Mouse (Mus musculus) midbrain, embryonic 16.5 days (tissue): ENCODE data around the gene Zbtb40. TPM values are rescaled to one million over a fixed set of nuclear protein-coding genes. Genes with fewer than 3 reads are reported as not detected.

Experiments used
- ATAC-seq: fragments of 200-750 bp; cut with Nextera tagmentation; 2 replicates; pipeline ENCODE4 v1.8.0; 2017; ENCODE audit warnings: moderate TSS enrichment
- H3K27ac ChIP-seq: fragments of 300-500 bp; sonication (generic); 2 replicates; pipeline ENCODE4 v1.5.1; 2014; ENCODE audit warnings: mild to moderate bottlenecking, low read length, mixed read lengths
- H3K27me3 ChIP-seq: fragments of 300-500 bp; sonication (generic); 2 replicates; pipeline ENCODE4 v1.6.1; 2014; ENCODE audit warnings: low read depth, low read length, mixed read lengths; ENCODE audit not compliant: control insufficient read depth, insufficient read depth
- H3K36me3 ChIP-seq: fragments of 300-500 bp; sonication (generic); 2 replicates; pipeline ENCODE4 v1.6.1; 2014; ENCODE audit warnings: mild to moderate bottlenecking, low read length, moderate library complexity, mixed read lengths; ENCODE audit not compliant: control insufficient read depth, insufficient read depth
- H3K4me1 ChIP-seq: fragments of 300-500 bp; sonication (generic); 2 replicates; pipeline ENCODE4 v1.6.1; 2014; ENCODE audit warnings: mild to moderate bottlenecking, low read length, mixed read lengths; ENCODE audit not compliant: control insufficient read depth, insufficient read depth
- H3K4me2 ChIP-seq: fragments of 300-500 bp; sonication (generic); 2 replicates; pipeline ENCODE4 v1.6.1; 2014; ENCODE audit warnings: mild to moderate bottlenecking, low read length, mixed read lengths
- H3K4me3 ChIP-seq: fragments of 300-500 bp; sonication (generic); 2 replicates; pipeline ENCODE4 v1.5.1; 2014; ENCODE audit warnings: low read depth, mild to moderate bottlenecking, low read length, moderate library complexity, mixed read lengths
- H3K9ac ChIP-seq: fragments of 300-500 bp; sonication (generic); 2 replicates; pipeline ENCODE4 v1.6.1; 2014; ENCODE audit warnings: low read depth, low read length, mixed read lengths
- H3K9me3 ChIP-seq: fragments of 300-500 bp; sonication (generic); replicated peaks from 2 replicates; pipeline ENCODE4 v1.6.1; 2014; ENCODE audit warnings: mild to moderate bottlenecking, low read length, mixed read lengths; ENCODE audit not compliant: control insufficient read depth, poor library complexity, severe bottlenecking
- WGBS: fragments of 180-500 bp; shearing (Covaris S2); extraction: QIAGEN DNeasy Blood & Tissue Kit; methylation state at CpG from one replicate; pipeline ENCODE4 v1.1.7; 2014; 5-methylcytosine and 5-hydroxymethylcytosine counted together
- polyA plus RNA-seq: library from polyadenylated mRNA; unstranded; fragments of >200 nt; fragmentation: Nextera tagmentation; extraction: Ambion mirVana; gene quantifications from 2 replicates; pipeline ENCODE4 v1.2.1, GENCODE M21; 2015

The Zbtb40 gene
- polyA plus RNA-seq, 1 experiment from 2014 or later: 3.6 TPM

- H3K4me1 ChIP-seq: no peaks in the 10 kb centered on the region; the same call in 1 of the 2 replicates
- H3K4me3 ChIP-seq: no peak overlapping the region
- ATAC-seq: no peak
- H3K27ac ChIP-seq: 0 out of 2 replicates have a peak overlapping the region, but pooled peaks have one; percentile 4
- no peaks in the 10 kb centered on the region for H3K9me3 ChIP-seq
- H3K9ac ChIP-seq: no peak overlapping the region
- no peaks in the 10 kb centered on the region for H3K36me3 ChIP-seq
- 61% methylated on average over 7 of the region's 7 CpGs for WGBS
- no peak overlapping the region for H3K4me2 ChIP-seq
- H3K27me3 ChIP-seq: no peaks in the 10 kb centered on the region
These were observed 47.6 kb downstream of the Zbtb40 start for GRCm38 (mm10) chr4:137001020-137001419.

- WGBS: 89% methylated on average over 7 of the region's 7 CpGs
- no peak for ATAC-seq
These were observed 50.2 kb downstream of the Zbtb40 start for GRCm38 (mm10) chr4:136998371-136998770.

GRCm38 (mm10) chr4:136997723-136998345 is 50.8 kb downstream of the Zbtb40 start:
- Histone ChIP-seq H3K9ac (no peak overlapping the region), H3K27ac (no peak overlapping the region), H3K4me1 (no peaks in the 10 kb centered on the region; the same call in 1 of the 2 replicates), H3K4me3 (no peak overlapping the region), H3K27me3 (no peaks in the 10 kb centered on the region), H3K4me2 (no peak overlapping the region), H3K36me3 (no peaks in the 10 kb centered on the region; the same call in 1 of the 2 replicates), H3K9me3 (no peaks in the 10 kb centered on the region)
- ATAC-seq: no peak
- 88% methylated on average over 12 of the region's 12 CpGs for WGBS

More at GRCm38 (mm10) chr4:136998371-136998770, 50.2 kb downstream of the Zbtb40 start:
- Histone ChIP-seq H3K27ac (no peak overlapping the region), H3K9ac (no peak overlapping the region), H3K4me1 (no peaks in the 10 kb centered on the region; the same call in 1 of the 2 replicates), H3K4me3 (no peak overlapping the region), H3K4me2 (no peak overlapping the region), H3K27me3 (no peaks in the 10 kb centered on the region), H3K9me3 (no peaks in the 10 kb centered on the region), H3K36me3 (no peaks in the 10 kb centered on the region; the same call in 1 of the 2 replicates)

- 54% methylated on average over 7 of the region's 7 CpGs for WGBS
- no peak overlapping the region for H3K9ac ChIP-seq
- no peaks in the 10 kb centered on the region for H3K27me3 ChIP-seq
- no peak overlapping the region for H3K4me3 ChIP-seq
- H3K4me2 ChIP-seq: no peak overlapping the region
- no peak for ATAC-seq
- H3K9me3 ChIP-seq: no peaks in the 10 kb centered on the region
- H3K27ac ChIP-seq: no peak overlapping the region
- H3K36me3 ChIP-seq: no peaks in the 10 kb centered on the region; the same call in 1 of the 2 replicates
- H3K4me1 ChIP-seq: no peaks in the 10 kb centered on the region; the same call in 1 of the 2 replicates
These were observed 51.7 kb downstream of the Zbtb40 start for GRCm38 (mm10) chr4:136996933-136997332.

- Histone ChIP-seq H3K27ac (no peak overlapping the region), H3K27me3 (no peaks in the 10 kb centered on the region), H3K4me2 (no peak overlapping the region), H3K4me3 (no peak overlapping the region), H3K9ac (no peak overlapping the region), H3K4me1 (no peaks in the 10 kb centered on the region; the same call in 1 of the 2 replicates), H3K36me3 (peaks cover 3% of the 10 kb centered on the region; the same call in 1 of the 2 replicates), H3K9me3 (no peaks in the 10 kb centered on the region)
- 90% methylated on average over 14 of the region's 14 CpGs for WGBS
- no peak for ATAC-seq
These were observed 53.2 kb downstream of the Zbtb40 start for GRCm38 (mm10) chr4:136995361-136995760.

GRCm38 (mm10) chr4:136981993-136982695 is 66.5 kb downstream of the Zbtb40 start:
- no peak overlapping the region for H3K4me2 ChIP-seq
- H3K4me3 ChIP-seq: no peak overlapping the region
- H3K27me3 ChIP-seq: peaks cover 5% of the 10 kb centered on the region; the same call in 1 of the 2 replicates
- peak overlapping the region; percentile 32; the same call in 1 of the 2 replicates for H3K9ac ChIP-seq
- ATAC-seq: peak; percentile 39; the same call in 1 of the 2 replicates
- no peaks in the 10 kb centered on the region for H3K36me3 ChIP-seq
- H3K27ac ChIP-seq: peak overlapping the region; percentile 60
- WGBS: 42% methylated on average over 9 of the region's 9 CpGs
- peaks cover 28% of the 10 kb centered on the region for H3K4me1 ChIP-seq
- H3K9me3 ChIP-seq: no peaks in the 10 kb centered on the region

GRCm38 (mm10) chr4:136981347-136981746 is 67.3 kb downstream of the Zbtb40 start:
- H3K27me3 ChIP-seq: peaks cover 6% of the 10 kb centered on the region
- no peak overlapping the region for H3K4me2 ChIP-seq
- H3K36me3 ChIP-seq: no peaks in the 10 kb centered on the region
- H3K4me3 ChIP-seq: no peak overlapping the region
- peak overlapping the region; percentile 60 for H3K27ac ChIP-seq
- peak overlapping the region; percentile 5; the same call in 1 of the 2 replicates for H3K9ac ChIP-seq
- ATAC-seq: peak; percentile 77
- WGBS: 4% methylated on average over 12 of the region's 12 CpGs
- no peaks in the 10 kb centered on the region for H3K9me3 ChIP-seq
- H3K4me1 ChIP-seq: peaks cover 28% of the 10 kb centered on the region

- Histone ChIP-seq H3K4me1 (peaks cover 28% of the 10 kb centered on the region), H3K9ac (peak overlapping the region; percentile 1; the same call in 1 of the 2 replicates), H3K27me3 (peaks cover 7% of the 10 kb centered on the region), H3K4me2 (no peak overlapping the region), H3K4me3 (no peak overlapping the region), H3K9me3 (no peaks in the 10 kb centered on the region), H3K36me3 (no peaks in the 10 kb centered on the region), H3K27ac (peak overlapping the region; percentile 34; the same call in 1 of the 2 replicates)
- WGBS: 59% methylated on average over 4 of the region's 4 CpGs
- peak; percentile 15; the same call in 1 of the 2 replicates for ATAC-seq
These were observed 67.7 kb downstream of the Zbtb40 start for GRCm38 (mm10) chr4:136980921-136981320.

GRCm38 (mm10) chr4:136977244-136977643 is 71.4 kb downstream of the Zbtb40 start:
- H3K27ac ChIP-seq: no peak overlapping the region
- 65% methylated on average over 8 of the region's 8 CpGs for WGBS
- peaks cover 10% of the 10 kb centered on the region for H3K27me3 ChIP-seq
- no peaks in the 10 kb centered on the region for H3K36me3 ChIP-seq
- peaks cover 17% of the 10 kb centered on the region; the same call in 1 of the 2 replicates for H3K4me1 ChIP-seq
- H3K4me3 ChIP-seq: no peak overlapping the region
- no peaks in the 10 kb centered on the region for H3K9me3 ChIP-seq
- H3K9ac ChIP-seq: no peak overlapping the region
- no peak overlapping the region for H3K4me2 ChIP-seq
- no peak for ATAC-seq
